ENCODE assay signal across 8 mouse cellular contexts in the genomic region with DNA sequence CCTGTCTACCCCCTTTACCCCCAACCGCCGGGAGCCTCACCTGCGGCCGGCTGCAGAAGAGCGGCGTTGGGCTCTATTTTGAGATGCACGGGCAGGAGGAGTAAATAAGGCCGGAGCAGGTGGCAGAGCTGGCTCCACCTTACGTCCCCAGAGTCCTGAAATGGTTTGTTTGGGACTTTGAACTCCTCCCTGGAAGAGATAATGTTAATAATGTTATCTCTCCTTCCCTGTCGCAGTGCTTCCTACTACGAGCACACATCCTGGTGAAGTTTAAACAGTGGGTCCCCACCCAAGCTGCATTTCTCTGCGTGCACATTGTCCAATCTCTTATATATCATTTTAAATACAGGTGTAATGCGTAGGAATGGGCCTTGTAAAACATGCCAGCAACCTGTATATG. TPM values are rescaled to one million over a fixed set of nuclear protein-coding genes. Genes with fewer than 3 reads are reported as not detected.
DNase-seq lines count a peak whose midpoint lies in the region; ATAC-seq and TF ChIP-seq lines count a peak whose summit lies in the region.

No protein-coding gene starts in this region.

- H3K4me3 ChIP-seq in kidney, embryonic 14.5 days (ENCODE audit: low read length): peak overlapping the region; percentile 45
- peak overlapping the region; percentile 77 for H3K4me3 ChIP-seq in cortical plate, adult 2 months (ENCODE audit: insufficient read depth, low read length)
- peak overlapping the region; percentile 81 for H3K4me3 ChIP-seq in hindbrain, embryonic 14.5 days (replicated peaks; ENCODE audit: low read length)
- peak overlapping the region; percentile 85 for H3K4me3 ChIP-seq in midbrain, embryonic 12.5 days

- H3K4me1 ChIP-seq in kidney, embryonic 14.5 days (ENCODE audit: control insufficient read depth, insufficient read depth, low read length): peaks cover 10% of the 10 kb centered on the region; the same call in 1 of the 2 replicates
- H3K4me1 ChIP-seq in cortical plate, adult 2 months (ENCODE audit: control insufficient read depth, insufficient read depth, low read length): peaks cover 2% of the 10 kb centered on the region; the same call in 1 of the 2 replicates
- peaks cover 19% of the 10 kb centered on the region for H3K4me1 ChIP-seq in hindbrain, embryonic 14.5 days (replicated peaks; ENCODE audit: control insufficient read depth, insufficient read depth, low read length)
- peaks cover 36% of the 10 kb centered on the region for H3K4me1 ChIP-seq in midbrain, embryonic 12.5 days

- H3K27ac ChIP-seq in kidney, embryonic 14.5 days (ENCODE audit: low read depth, low read length): 0 out of 2 replicates have a peak overlapping the region, but pooled peaks have one; percentile 37
- H3K27ac ChIP-seq in cortical plate, adult 2 months (ENCODE audit: insufficient read depth, low read length): peak overlapping the region; percentile 32
- peak overlapping the region; percentile 40; the same call in 1 of the 2 replicates for H3K27ac ChIP-seq in hindbrain, embryonic 14.5 days
- peak overlapping the region; percentile 49 for H3K27ac ChIP-seq in midbrain, embryonic 12.5 days (replicated peaks)

- WGBS in kidney, embryonic 14.5 days: 16% methylated on average over 13 of the region's 13 CpGs
- WGBS in hindbrain, embryonic 14.5 days: 12% methylated on average over 13 of the region's 13 CpGs
- WGBS in midbrain, embryonic 12.5 days: 13% methylated on average over 13 of the region's 13 CpGs

- TF ChIP-seq POLR2A in cortical plate, adult 2 months (IDR thresholded peaks at IDR 0.05; ENCODE audit: extremely low read depth, insufficient read depth, low read length): no peak

- H3K36me3 ChIP-seq in kidney, embryonic 14.5 days (ENCODE audit: control insufficient read depth, insufficient read depth, low read length): no peaks in the 10 kb centered on the region
- H3K36me3 ChIP-seq in hindbrain, embryonic 14.5 days (replicated peaks; ENCODE audit: control insufficient read depth, insufficient read depth): no peaks in the 10 kb centered on the region
- H3K36me3 ChIP-seq in midbrain, embryonic 12.5 days: no peaks in the 10 kb centered on the region

- H3K27me3 ChIP-seq in kidney, embryonic 14.5 days (ENCODE audit: control insufficient read depth, insufficient read depth, low read length): no peaks in the 10 kb centered on the region
- H3K27me3 ChIP-seq in hindbrain, embryonic 14.5 days (ENCODE audit: control insufficient read depth, insufficient read depth, low read length): no peaks in the 10 kb centered on the region
- H3K27me3 ChIP-seq in midbrain, embryonic 12.5 days: peaks cover 11% of the 10 kb centered on the region

- no peak for DNase-seq in kidney, adult 18-20 months
- DNase-seq in hindbrain, embryonic 14.5 days (ENCODE audit: low spot score): no peak
- no peak for DNase-seq in gastrocnemius, adult 18-20 months (ENCODE audit: low spot score)
- no peak for DNase-seq in frontal cortex, postnatal 14 days (ENCODE audit: low spot score in 2 of 2)
- DNase-seq in thymus, postnatal 10 days (ENCODE audit: low spot score in 2 of 2): no peak

- peak overlapping the region; percentile 61 for H3K9ac ChIP-seq in kidney, embryonic 14.5 days (ENCODE audit: low read depth, low read length)
- H3K9ac ChIP-seq in hindbrain, embryonic 14.5 days: peak overlapping the region; percentile 57
- peak overlapping the region; percentile 58 for H3K9ac ChIP-seq in midbrain, embryonic 12.5 days (replicated peaks)

- peak overlapping the region; percentile 92 for H3K4me2 ChIP-seq in kidney, embryonic 14.5 days (replicated peaks; ENCODE audit: low read depth, low read length)
- H3K4me2 ChIP-seq in hindbrain, embryonic 14.5 days (replicated peaks): peak overlapping the region; percentile 82
- peak overlapping the region; percentile 85 for H3K4me2 ChIP-seq in midbrain, embryonic 12.5 days (replicated peaks)

- ATAC-seq in kidney, embryonic 14.5 days (ENCODE audit: low FRiP score, low TSS enrichment): no peak
- ATAC-seq in hindbrain, embryonic 14.5 days (ENCODE audit: low FRiP score): no peak
- ATAC-seq in midbrain, embryonic 12.5 days (ENCODE audit: low FRiP score, low read depth): no peak

- TF ChIP-seq CTCF in cortical plate, adult 2 months (IDR thresholded peaks at IDR 0.05; ENCODE audit: extremely low read depth, insufficient read depth, low read length): no peak

- no peaks in the 10 kb centered on the region for H3K9me3 ChIP-seq in kidney, embryonic 14.5 days (ENCODE audit: control insufficient read depth, low read length)
- no peaks in the 10 kb centered on the region for H3K9me3 ChIP-seq in hindbrain, embryonic 14.5 days (ENCODE audit: control insufficient read depth, low read length)
- no peaks in the 10 kb centered on the region for H3K9me3 ChIP-seq in midbrain, embryonic 12.5 days

RNA-seq across cellular contexts. Expression of gene Sipa1l2, which starts 0.8 kb away (rescaled TPM):
- 6.6 and 12.9 TPM in 2 replicates for polyA plus RNA-seq in kidney, embryonic 14.5 days (2014; fragmentation: Nextera tagmentation; extraction: Ambion mirVana)
- 22.7 and 26.5 TPM in 2 replicates for polyA plus RNA-seq in cortical plate, adult 2 months (2012; rRNA removed)
- 19.3 and 22.1 TPM in 2 replicates for polyA plus RNA-seq in hindbrain, embryonic 14.5 days (2014; fragmentation: Nextera tagmentation; extraction: Ambion mirVana)
- polyA plus RNA-seq in midbrain, embryonic 12.5 days (2016; fragmentation: Nextera tagmentation; extraction: Ambion mirVana): 43.7 and 45.4 TPM in 2 replicates
- 1 to 10 TPM; 5.1 to 7.5 TPM for total RNA-seq in gastrocnemius, adult 18-20 months (2021)
